Mouse (Mus musculus): Measurements from ENCODE around the gene Ercc6l. TPM values are rescaled to one million over a fixed set of nuclear protein-coding genes. Genes with fewer than 3 reads are reported as not detected.
A peak's percentile ranks its signal among the peaks of the same experiment; 100 is the strongest.

Gene Ercc6l
- under 1 TPM; 0.40 to 0.41 TPM for total RNA-seq (2021)
- long read RNA-seq, experiment 1: 0 reads
- long read RNA-seq, experiment 2: 0 reads

DNA sequence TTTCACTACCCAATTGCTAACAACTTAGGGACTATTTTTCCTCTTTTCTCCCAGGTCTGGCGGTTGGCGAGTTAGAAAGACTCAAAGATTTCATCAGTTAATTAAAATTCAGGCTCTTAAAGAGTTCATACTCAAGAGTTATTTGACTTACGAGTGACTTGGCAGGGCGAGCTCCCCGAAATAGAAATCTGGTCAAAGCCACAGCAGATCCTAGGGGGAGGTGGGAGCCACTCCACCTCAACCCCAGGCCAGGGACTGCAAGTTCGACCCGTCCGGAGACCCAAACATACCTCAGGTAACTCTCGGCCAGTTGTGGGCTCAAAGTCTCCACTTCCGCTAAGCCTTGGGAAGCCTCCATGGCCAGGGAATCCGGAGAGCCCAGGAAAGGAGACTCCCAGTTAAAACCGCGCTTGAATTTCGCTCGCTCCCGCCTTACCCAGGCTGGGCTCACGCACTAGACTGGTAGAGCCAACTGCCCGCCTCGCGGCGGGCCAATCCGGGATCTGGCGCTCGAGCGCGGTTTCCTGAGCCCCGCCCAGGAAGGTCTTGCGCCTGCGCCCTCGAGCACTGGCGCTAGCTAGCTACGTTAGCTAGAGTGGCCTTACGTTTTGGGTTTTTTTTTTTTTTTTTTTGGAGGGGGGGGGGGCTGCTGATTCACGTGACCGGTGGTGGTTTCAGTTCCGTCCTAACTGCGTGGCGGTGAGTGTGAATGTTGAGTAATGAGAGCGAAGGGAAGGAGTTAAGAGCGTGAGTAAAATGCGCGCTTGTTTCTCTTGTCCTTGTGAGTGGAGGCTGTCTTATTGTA lies at the start of gene Ercc6l:
Ercc6l (minus strand) TSS at position 474 of the 805 bp plus-strand sequence.
- DNase-seq: peak; percentile 90 to 95

DNA sequence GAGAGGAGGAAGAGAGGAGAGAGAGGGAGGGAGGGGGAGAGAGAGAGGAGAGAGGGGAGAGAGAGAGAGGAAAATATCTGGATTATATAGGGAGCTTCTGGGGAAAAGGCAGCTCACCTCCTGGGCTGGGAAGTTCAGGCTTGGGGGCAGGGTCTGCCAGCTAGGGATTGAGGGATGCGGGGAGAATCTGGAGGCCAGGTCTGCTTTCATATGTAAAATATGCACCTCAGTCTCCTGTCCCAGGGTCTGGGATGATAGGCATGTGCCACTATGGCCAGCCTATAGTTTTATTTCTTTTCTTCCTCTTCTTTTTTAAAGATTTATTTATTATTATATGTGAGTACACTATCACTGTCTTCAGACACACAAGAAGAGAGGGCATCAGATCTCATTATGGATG lies 33.9 kb upstream of the Ercc6l start:
- DNase-seq: no peak

DNA sequence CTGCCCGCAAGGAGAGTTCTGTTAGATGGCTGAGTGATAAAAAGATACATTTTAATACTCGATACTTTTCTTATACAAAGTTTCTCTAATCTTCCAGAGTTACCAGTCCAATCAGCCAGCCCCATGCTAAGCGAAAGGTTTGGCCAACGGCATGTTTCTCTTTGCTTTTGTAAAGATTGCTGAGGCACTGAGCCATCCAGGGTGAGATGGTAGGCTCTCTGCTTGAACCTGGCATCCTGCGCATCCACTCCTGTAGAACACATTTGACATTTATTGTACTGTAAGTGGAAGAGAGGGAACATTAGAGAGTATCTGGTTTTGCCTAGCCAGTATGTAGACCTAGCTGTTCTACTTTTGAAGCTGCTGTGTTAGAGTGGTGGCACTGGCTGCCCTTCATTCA lies 32.7 kb upstream of the Ercc6l start:
- no peak for DNase-seq

DNA sequence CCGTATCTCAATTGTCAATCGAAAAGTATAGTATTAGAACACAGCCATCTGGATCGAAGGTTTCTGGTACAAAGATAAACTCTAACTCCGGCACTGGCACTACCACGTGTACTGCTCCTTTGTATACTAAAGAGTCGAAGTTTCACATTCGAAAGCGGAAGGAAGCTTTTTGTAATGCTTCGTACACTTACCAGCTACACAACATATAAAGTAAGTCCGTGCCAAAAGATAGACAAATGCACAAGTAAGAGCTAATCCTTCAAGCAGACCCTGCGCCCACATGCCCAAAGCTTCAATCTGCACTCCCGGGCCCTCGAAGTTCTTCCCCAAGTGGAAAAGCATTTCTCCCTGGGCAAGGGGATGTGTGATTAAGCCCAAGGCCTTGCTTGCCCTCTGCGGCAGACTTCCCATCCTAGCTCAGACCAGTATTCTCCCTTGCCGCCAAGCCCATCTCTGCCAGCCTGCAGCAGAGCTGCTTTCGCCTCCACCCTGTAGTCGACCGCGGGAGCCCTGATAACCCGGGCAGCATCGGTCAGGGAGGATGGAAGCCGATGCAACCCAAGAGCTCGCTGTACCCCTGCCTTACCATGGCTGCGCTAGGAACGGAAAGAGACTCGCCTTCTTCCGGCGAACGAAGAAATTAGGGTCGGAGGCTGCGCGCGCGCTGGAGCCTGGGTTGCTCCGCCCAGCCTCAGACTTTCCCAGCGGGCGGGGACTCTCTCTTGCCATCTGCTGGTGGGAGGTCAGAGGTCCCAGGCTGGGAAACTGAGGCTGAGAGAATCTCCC lies 32.0 kb upstream of the Ercc6l start, which contains the start of gene Rps4x:
Rps4x (minus strand) TSS at position 683 of the 786 bp plus-strand sequence.
- peak; percentile 85 to 88 for DNase-seq

DNA sequence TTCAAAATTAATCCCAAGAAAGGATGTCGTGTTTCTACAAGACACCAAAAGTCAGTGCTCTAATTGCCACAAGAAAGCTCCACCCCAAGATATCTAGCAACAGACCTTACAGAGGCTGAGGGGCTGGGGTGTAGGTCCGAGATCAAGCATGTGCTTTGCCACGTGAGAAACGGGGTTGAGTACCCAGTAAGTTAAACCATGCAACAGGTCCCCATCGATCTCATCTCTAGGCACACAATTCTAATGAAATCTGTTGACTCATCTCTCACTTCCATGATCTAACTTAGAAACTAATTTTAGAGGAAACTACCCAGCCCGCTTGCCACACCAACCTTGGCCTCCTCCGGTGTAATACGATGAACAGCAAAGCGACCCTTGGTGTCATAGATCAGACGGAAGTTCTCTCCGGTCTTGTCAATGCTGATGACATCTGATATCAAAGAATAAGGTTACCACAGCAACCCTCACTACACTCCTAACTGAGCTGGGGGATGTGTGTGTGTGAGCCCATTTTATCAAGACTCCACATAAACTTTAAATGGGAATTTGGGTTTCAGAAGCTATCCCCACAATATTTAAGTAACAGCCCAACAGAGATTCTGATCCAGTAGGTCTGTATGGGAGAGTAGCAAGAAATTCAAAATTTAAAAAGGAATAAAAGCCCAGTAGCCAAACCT lies 30.3 kb upstream of the Ercc6l start:
- no peak for DNase-seq

DNA sequence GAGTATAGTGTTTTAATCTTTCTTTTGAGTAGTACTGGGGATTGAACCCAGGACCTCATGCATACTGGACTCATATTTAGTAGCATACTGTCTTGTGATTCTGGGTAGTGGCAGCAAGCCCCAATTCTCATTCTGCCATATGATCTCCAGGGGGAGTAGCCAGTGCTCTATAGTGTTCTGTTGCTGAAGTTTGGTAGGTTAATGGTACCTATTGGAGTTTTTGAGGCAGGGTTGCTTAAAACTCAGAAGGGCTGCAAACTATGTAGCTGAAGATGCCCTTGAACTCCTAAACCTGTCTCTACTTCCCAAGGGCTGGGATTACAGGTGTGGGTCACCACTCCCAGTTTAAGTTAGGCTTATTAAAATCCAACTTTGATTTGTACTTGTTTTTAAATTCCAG lies 25.7 kb upstream of the Ercc6l start:
- DNase-seq: no peak

DNA sequence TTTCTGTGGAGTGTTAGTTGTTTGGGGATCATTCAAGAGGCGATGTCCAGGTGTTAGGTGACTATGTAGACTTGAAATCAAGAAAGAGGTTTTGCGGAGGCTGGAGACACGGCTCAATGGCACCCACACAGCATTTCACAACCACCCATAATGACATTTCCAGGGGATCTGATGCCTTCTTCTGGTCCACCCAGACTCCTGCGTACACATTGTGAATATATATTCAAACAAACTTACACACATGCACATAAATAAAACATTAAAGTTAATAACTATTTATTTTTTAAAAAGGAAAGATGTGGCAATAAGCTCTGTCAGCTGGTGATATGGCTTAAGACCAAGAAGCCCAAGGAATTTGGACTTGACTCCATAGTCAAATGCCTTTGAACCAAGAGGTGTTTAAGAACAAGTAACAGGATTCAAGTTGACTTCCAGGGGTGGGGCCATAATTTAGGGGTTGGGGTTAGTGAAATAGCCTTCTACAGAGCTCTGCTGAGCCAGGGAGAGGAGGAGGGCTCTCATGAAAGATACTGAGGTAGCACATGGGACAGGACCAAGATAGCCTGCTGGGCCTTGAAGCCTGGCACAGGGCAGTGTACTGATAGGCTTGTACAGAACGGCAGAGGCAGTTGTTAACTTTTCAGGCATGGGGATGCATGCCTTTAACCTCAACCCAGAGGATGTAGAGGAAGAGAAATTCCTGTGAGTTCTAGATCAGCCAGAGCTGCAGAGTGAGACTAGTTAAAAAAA lies 18.8 kb upstream of the Ercc6l start:
- DNase-seq: no peak

DNA sequence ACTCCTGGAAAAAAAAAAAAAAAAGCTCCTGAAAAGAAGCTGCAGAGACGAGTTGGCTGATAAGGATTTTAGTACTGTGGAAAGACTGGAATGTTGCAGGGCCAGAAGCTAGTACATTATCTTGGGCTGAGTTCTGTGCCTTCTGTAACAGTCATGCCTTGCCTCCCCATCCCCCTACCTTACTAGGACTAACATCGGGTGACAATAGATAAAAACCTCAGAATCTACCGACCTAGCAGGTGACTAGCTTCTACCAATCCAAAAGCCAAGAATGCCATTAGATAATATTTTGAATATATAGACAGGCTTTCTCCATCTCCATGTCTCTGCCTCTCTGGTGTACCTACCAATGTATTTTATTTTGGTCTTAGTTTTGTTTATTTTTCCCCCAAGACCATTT lies 14.0 kb upstream of the Ercc6l start:
- DNase-seq: no peak

DNA sequence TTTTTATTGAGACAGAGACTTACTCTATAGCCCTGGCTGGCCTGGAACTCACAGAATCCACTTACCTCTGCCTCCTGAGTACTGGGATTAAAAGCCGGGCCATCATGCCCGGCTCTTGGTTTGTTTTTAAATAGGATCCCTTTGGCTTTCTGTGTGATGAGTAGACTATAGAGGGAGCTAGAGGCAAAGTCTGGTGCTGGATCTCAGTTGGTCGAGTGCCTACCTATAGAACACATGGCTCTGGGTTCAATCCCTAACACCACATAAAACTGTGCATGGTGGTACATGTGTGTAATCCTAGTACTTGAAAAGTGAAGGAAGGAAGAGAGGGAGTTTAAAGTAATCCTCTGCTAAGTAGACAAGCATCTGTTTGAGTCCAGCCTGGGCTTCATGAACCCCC lies 13.2 kb upstream of the Ercc6l start:
- DNase-seq: no peak

DNA sequence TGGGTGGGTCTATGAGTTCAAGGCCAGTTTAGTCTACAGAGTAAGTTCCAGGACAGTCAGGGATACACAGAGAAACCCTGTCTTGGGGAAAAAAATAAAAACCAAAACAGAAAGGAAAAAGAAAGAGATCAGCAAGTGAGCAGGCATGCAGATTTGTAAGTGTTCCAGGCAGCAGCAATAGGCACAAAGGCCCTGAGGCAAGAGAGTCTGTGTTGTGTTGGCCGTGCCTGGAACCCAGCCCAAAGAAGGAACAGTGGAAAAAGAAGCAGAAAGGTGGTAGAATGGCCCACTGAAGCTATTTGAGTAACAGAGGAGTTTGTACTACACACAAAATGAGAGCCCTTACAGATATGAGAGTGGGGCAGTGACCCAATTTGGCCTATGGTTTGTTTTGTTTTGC lies 12.8 kb upstream of the Ercc6l start:
- no peak for DNase-seq

DNA sequence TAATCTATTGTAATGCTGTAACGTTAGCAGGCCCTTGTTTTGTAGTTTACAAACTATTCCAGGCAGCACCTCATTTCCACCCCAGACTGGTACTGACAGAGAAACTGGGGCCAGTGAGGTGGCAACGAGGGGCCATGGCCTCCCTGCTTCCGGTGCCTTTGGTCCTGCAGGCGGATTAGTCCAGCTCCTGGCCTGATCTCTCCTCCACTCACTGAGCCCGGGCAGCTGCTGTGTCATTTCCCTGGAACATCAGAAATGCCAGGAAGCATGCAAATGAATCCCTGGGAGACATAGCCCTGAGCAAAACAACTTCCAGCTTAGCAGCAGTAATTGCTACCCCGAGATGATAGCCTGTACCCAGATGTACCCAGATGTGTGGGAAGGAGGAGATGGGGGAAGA lies 10.1 kb upstream of the Ercc6l start:
- DNase-seq: peak in 1 of 2 experiments; percentile 7

DNA sequence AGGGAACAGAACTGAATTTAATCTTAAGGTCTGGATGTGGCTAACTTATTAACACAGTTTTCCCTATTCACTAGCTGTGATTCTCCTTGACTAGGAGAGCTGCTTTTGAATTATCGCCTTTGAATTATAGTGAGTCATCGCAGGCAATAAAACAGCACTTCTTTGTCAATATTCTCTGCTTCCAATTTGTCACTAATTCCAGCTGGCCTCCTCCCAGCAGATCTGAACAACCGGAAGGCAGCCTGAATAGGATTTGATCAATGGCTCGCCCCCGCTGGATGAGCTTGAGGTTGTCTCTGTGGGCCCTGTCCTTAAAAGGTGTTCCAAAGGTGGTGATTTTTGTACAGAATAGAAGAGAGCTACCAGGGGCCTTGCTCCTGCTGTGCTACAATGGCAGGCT lies 9.6 kb upstream of the Ercc6l start:
- peak in 1 of 2 experiments; percentile 16 for DNase-seq

DNA sequence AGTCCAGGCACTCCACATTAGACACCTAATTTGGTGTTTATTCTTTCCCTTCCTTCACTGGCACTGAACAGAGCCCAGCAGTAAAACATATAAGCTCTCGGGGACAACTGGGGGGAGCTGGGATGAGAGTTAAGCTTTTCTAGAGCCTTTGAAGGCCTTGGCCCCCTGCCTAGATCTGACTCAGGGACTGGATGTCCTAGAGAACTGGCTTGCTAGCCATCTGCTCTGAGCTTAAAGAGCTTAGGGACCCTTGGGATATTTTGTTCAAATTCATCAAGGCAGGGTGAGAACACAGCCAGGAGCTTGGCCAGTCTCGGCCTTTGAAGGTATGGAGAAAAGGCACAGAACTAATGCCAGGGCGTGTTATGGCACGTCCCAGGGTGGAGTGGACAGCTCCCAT lies 6.6 kb upstream of the Ercc6l start:
- DNase-seq: peak; percentile 15 to 37

DNA sequence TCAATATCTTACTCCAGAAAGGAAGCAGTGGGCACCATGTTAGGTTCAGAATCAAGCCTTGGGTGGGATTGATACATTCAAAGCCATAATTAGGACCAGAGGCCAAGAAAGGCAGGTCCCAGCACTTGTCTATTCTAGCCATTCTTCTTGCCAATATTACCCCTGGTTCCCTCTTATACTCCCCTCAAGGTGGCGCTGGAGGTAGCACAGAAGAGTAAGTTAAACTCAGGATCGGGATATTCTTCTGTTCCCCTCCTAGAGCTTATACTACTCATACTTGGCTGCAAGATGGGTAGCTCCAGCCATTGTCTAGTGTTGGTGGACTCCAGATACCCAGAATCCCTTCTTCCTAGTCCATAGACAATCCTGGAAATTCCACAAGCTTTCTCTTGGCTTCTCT lies 6.2 kb upstream of the Ercc6l start:
- no peak for DNase-seq

DNA sequence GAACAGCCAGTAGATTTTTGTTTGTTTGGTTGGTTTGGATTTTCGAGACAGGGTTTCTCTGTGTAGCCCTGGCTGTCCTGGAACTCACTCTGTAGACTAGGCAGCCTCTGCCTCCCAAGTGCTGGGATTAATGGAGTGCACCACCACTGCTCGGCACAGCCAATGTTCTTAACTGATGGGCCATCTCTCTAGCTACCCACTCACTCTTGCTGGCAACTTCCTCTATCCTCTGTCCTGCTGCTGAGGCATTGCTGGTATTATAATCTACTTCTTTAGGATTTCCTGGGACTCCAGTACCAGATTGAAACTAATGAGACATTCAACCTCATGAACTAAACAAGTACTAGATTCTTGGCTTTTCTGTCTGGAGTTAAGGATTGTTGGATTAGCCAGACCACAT lies 3.6 kb upstream of the Ercc6l start:
- no peak for DNase-seq

DNA sequence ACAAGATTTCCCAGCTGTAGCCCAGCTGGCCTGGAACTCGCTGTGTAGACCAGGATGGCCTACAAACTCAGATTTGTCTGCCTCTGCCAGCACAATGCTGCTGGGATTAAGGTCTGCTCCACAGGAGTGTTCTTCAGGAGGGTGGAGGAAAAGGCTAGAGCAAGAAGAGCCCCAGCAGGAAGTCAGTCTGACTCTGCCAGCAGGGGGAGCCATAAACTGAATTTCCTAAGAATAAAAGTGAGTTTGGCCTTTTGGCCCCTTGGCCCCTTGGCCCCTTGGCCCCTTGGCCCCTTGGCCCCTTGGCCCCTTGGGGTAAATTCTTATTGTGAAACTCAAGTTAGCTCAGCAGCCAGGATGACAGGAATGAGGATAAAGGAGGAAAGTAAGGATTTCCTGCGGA lies 2.9 kb upstream of the Ercc6l start:
- peak; percentile 13 to 58 for DNase-seq

DNA sequence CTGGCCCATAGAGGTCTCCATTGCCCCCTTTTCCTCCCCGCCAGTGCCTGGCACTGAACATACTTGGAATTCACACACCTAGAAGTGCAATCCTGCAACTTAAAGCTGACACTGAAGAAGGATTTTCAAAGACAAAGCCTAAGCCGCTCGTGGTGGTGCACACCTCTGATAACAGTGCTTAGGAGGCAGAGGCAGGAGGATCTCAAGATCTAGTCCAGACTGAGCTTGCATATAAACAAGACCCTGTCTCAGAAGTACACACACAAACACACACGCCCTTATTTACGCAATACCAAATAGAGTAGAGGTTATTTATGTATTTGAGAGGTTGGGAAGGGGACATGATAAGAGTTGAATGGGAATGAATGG lies 516 bp upstream of the Ercc6l start:
- DNase-seq: no peak

DNA sequence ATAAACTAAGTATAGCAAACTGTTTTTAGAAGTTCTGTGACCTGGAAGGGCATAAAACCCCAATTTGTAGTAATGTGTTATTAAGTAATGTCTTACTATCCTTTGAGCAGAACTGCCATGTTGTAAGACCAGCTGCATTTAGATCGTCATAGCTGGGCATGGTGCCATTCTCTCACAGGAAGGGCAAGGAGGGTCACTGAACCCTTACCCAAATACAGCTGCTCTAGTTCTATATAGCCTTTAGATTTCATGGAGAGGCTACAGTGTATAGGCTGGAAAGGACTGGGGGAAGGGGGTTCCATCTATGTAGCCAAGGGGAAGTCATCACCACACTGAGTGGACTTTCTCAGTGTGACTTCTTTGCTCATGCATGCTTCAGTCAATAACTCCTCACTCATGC lies 15.7 kb downstream of the Ercc6l start:
- DNase-seq: no peak

DNA sequence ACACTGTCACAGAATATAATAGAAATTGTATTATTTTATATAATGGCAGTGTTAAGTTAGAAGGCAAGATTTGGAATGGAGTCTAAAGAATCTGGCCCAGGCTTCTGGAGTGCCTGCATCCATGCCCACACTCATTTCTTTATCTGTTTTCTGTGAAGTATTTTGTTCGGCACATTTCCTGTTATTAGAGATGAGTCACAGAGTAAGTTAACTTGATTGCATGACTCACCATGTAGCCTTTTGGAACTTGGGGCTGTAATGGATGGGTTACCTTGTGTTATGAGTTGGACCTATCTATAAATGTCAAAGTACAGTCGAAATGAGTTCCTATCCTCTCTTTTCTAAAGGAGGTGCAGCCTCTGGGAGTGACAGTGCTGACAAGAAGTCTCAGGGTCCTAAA lies 35.6 kb downstream of the Ercc6l start:
- no peak for DNase-seq

DNA sequence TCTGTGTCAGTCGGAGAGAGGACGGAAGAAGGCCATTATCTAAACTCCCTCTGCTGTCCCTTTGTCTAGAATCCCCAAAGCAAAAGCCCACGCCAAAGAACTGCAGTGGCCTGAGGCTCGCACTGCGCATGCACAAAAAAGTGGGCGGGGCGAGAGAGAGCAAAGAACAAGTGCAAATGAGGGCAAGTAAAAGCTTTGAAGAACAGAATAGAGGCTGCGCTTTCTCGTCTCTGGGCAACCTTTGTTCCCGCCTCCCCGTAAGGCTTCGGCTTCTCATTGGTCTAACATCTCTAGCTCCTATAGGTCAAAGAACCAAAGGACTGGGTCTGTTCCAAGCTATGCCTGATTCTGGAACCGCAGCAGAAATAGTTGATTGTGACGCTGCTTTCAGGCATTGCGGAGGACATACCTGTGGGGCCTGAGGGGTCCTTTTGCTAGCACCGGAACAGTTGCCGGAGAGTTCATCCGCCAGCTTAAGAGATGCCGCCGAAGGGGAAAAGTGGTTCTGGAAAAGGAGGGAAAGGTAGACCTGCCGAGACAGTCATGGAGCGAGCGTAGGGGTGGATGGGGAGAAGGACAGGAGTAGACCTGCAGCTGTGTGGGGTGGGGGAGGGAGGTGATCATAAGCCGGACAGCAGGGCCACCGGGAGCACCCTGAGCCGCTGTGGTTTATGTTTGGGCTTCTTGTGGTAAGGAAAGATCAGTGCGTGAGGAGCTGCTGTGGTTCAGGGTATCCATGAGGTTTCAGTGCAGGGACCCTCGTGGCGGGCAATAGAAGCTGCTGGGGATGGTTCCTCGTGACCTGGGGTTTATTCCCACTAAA lies 37.6 kb downstream of the Ercc6l start, which contains the start of gene Pin4:
Pin4 (plus strand) TSS at position 406 of the 823 bp plus-strand sequence.
- DNase-seq: peak; percentile 96 to 97

DNA sequence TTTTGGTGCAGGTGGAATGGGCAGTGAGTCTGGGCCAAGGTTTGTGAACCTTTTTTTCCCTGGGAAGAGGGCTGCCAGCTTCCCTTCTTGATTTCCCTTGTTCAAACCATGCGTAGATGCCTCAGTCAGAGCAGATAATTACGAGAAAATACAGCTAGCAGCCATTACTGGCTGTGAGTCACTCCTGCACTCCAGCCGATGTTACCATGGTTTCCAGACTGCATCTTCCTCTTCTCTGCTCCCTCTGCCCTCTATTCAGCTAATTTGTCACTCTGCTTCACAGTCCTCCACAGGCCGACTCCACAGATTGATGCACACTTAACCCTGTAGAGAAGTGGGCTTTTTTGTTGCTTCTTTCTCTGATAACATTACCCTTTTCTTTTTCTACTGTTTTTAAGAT lies 41.2 kb downstream of the Ercc6l start:
- DNase-seq: no peak
